Mouse (Mus musculus) mouse embryonic stem cell (cell line): Measurements from ENCODE around the gene Gm20816.
"Not testable (repeated sequence)": the region's sequence is repeated elsewhere in the genome, so short reads cannot be mapped to it uniquely, and the experiment has no call there.

Source experiments
- in situ Hi-C, 2 experiments: fragments of 300-500 bp; cut with MboI; formaldehyde crosslinking; loops; 1 replicate in 1 of 2; 3 replicates in 1 of 2; pipeline ENCODE4 v1.14.3; 2019 to 2020; ENCODE audit warnings: low sequenced_read_pairs in 2 of 2, low pct_unique_long_range_greater_than_20kb in 1 of 2, mixed read lengths in 1 of 2; ENCODE audit not compliant: unreplicated experiment in 1 of 2

Gm20816 gene

GRCm38 (mm10) chrY:68537655-68538054 is at the start of gene Gm20816:
Gene Gm20816 (plus strand): TSS chrY:68537955.
- in situ Hi-C loops = not testable (repeated sequence)
